Mouse (Mus musculus) limb, embryonic 13.5 days (tissue): ENCODE data around the gene Slamf1. TPM values are rescaled to one million over a fixed set of nuclear protein-coding genes. Genes with fewer than 3 reads are reported as not detected.

Experiments
- ATAC-seq: fragments of 200-750 bp; cut with Nextera tagmentation; 2 replicates; pipeline ENCODE4 v1.8.0; 2017; ENCODE audit warnings: low read depth, moderate number of reproducible peaks, moderate TSS enrichment; ENCODE audit not compliant: low FRiP score
- H3K27ac ChIP-seq: fragments of 300-500 bp; sonication (generic); 2 replicates; pipeline ENCODE4 v1.5.1; 2015; ENCODE audit warnings: inconsistent platforms, mild to moderate bottlenecking, moderate library complexity
- H3K27me3 ChIP-seq: fragments of 300-500 bp; sonication (generic); 2 replicates; pipeline ENCODE4 v1.6.1; 2015; ENCODE audit warnings: mild to moderate bottlenecking, inconsistent platforms
- H3K36me3 ChIP-seq: fragments of 300-500 bp; sonication (generic); 2 replicates; pipeline ENCODE4 v1.6.1; 2015; ENCODE audit warnings: inconsistent platforms, mild to moderate bottlenecking, moderate library complexity
- H3K4me1 ChIP-seq: fragments of 300-500 bp; sonication (generic); 2 replicates; pipeline ENCODE4 v1.6.1; 2015; ENCODE audit warnings: inconsistent platforms
- H3K4me2 ChIP-seq: fragments of 300-500 bp; sonication (generic); replicated peaks from 2 replicates; pipeline ENCODE4 v1.6.1; 2015; ENCODE audit warnings: inconsistent platforms, mild to moderate bottlenecking, moderate library complexity
- H3K4me3 ChIP-seq: fragments of 300-500 bp; sonication (generic); 2 replicates; pipeline ENCODE4 v1.5.1; 2015; ENCODE audit warnings: moderate library complexity, mild to moderate bottlenecking, inconsistent platforms
- H3K9ac ChIP-seq: fragments of 300-500 bp; sonication (generic); 2 replicates; pipeline ENCODE4 v1.6.1; 2015; ENCODE audit warnings: mild to moderate bottlenecking, inconsistent platforms
- H3K9me3 ChIP-seq: fragments of 300-500 bp; sonication (generic); 2 replicates; pipeline ENCODE4 v1.6.1; 2016; ENCODE audit warnings: inconsistent platforms
- WGBS: fragments of 180-500 bp; shearing (Covaris S2); methylation state at CpG from one replicate; pipeline ENCODE4 v1.1.7; 2015; 5-methylcytosine and 5-hydroxymethylcytosine counted together
- polyA plus RNA-seq: library from polyadenylated mRNA; unstranded; fragments of >200 nt; fragmentation: Nextera tagmentation; extraction: Ambion mirVana; gene quantifications from 2 replicates; pipeline ENCODE4 v1.2.1, GENCODE M21; 2015

Slamf1 gene
- polyA plus RNA-seq: 0.25 and 0.28 TPM in 2 replicates

GRCm38 (mm10) chr1:171766898-171767297 is at the start of gene Slamf1:
TSS of gene Slamf1 (plus strand) at chr1:171767127.
- Histone ChIP-seq H3K4me1 (no peaks in the 10 kb centered on the region), H3K9me3 (no peaks in the 10 kb centered on the region), H3K27ac (no peak within 1 kb of the TSS), H3K9ac (no peak within 1 kb of the TSS), H3K4me2 (no peak within 1 kb of the TSS), H3K4me3 (no peak within 1 kb of the TSS), H3K36me3 (no peaks in the 10 kb centered on the region), H3K27me3 (no peaks in the 10 kb centered on the region)
- no peak for ATAC-seq
- WGBS: 26% methylated on average over 6 of the region's 6 CpGs

GRCm38 (mm10) chr1:171731195-171731594 is 35.7 kb upstream of the Slamf1 start:
- H3K9ac ChIP-seq: no peak overlapping the region
- H3K27me3 ChIP-seq: no peaks in the 10 kb centered on the region
- no peak overlapping the region for H3K27ac ChIP-seq
- no peak overlapping the region for H3K4me2 ChIP-seq
- ATAC-seq: no peak
- H3K4me1 ChIP-seq: no peaks in the 10 kb centered on the region
- H3K9me3 ChIP-seq: peaks cover 11% of the 10 kb centered on the region
- H3K36me3 ChIP-seq: no peaks in the 10 kb centered on the region
- no peak overlapping the region for H3K4me3 ChIP-seq

GRCm38 (mm10) chr1:171734898-171735297 is 32.0 kb upstream of the Slamf1 start:
- Histone ChIP-seq H3K9ac (no peak overlapping the region), H3K4me3 (no peak overlapping the region), H3K4me2 (no peak overlapping the region), H3K36me3 (no peaks in the 10 kb centered on the region), H3K27me3 (no peaks in the 10 kb centered on the region), H3K27ac (no peak overlapping the region), H3K9me3 (no peaks in the 10 kb centered on the region), H3K4me1 (no peaks in the 10 kb centered on the region)
- ATAC-seq: no peak
- WGBS: 89% methylated on average over 6 of the region's 6 CpGs

GRCm38 (mm10) chr1:171748127-171748969 is 18.6 kb upstream of the Slamf1 start:
- WGBS: 85% methylated on average over 3 of the region's 3 CpGs
- no peak overlapping the region for H3K4me3 ChIP-seq
- no peaks in the 10 kb centered on the region for H3K36me3 ChIP-seq
- no peaks in the 10 kb centered on the region for H3K4me1 ChIP-seq
- no peak overlapping the region for H3K27ac ChIP-seq
- no peaks in the 10 kb centered on the region for H3K9me3 ChIP-seq
- no peaks in the 10 kb centered on the region for H3K27me3 ChIP-seq
- no peak for ATAC-seq
- no peak overlapping the region for H3K9ac ChIP-seq
- H3K4me2 ChIP-seq: no peak overlapping the region

- Histone ChIP-seq H3K36me3 (no peaks in the 10 kb centered on the region), H3K4me2 (no peak overlapping the region), H3K9me3 (no peaks in the 10 kb centered on the region), H3K27ac (no peak overlapping the region), H3K4me1 (0 out of 2 replicates have a peak, but pooled peaks cover 4% of the 10 kb centered on the region), H3K9ac (no peak overlapping the region), H3K4me3 (no peak overlapping the region), H3K27me3 (no peaks in the 10 kb centered on the region)
- ATAC-seq: no peak
- WGBS: 62% methylated on average over 5 of the region's 5 CpGs
Measured at GRCm38 (mm10) chr1:171761853-171762448, 5.0 kb upstream of the Slamf1 start.

- ATAC-seq: no peak
- Histone ChIP-seq H3K4me3 (no peak overlapping the region), H3K9me3 (no peaks in the 10 kb centered on the region), H3K27ac (no peak overlapping the region), H3K36me3 (no peaks in the 10 kb centered on the region), H3K4me1 (no peaks in the 10 kb centered on the region), H3K4me2 (no peak overlapping the region), H3K9ac (no peak overlapping the region), H3K27me3 (no peaks in the 10 kb centered on the region)
- WGBS: 64% methylated on average over 6 of the region's 6 CpGs
Measured at GRCm38 (mm10) chr1:171770996-171771395, 4.1 kb downstream of the Slamf1 start.

- WGBS: 81% methylated on average over 8 of the region's 8 CpGs
- no peak overlapping the region for H3K27ac ChIP-seq
- no peaks in the 10 kb centered on the region for H3K4me1 ChIP-seq
- no peaks in the 10 kb centered on the region for H3K9me3 ChIP-seq
- no peak overlapping the region for H3K4me2 ChIP-seq
- no peak overlapping the region for H3K9ac ChIP-seq
- no peaks in the 10 kb centered on the region for H3K27me3 ChIP-seq
- no peak for ATAC-seq
- no peak overlapping the region for H3K4me3 ChIP-seq
- no peaks in the 10 kb centered on the region for H3K36me3 ChIP-seq
Measured at GRCm38 (mm10) chr1:171772121-171772735, 5.3 kb downstream of the Slamf1 start.

- WGBS: 87% methylated on average over 10 of the region's 10 CpGs
- no peak for ATAC-seq
- no peaks in the 10 kb centered on the region for H3K27me3 ChIP-seq
Measured at GRCm38 (mm10) chr1:171773232-171773989, 6.5 kb downstream of the Slamf1 start.

GRCm38 (mm10) chr1:171774266-171774665 is 7.3 kb downstream of the Slamf1 start:
- Histone ChIP-seq H3K4me2 (no peak overlapping the region), H3K27ac (no peak overlapping the region), H3K9me3 (no peaks in the 10 kb centered on the region), H3K9ac (no peak overlapping the region), H3K4me3 (no peak overlapping the region), H3K4me1 (no peaks in the 10 kb centered on the region), H3K36me3 (no peaks in the 10 kb centered on the region), H3K27me3 (no peaks in the 10 kb centered on the region)
- 71% methylated on average over 5 of the region's 5 CpGs for WGBS
- no peak for ATAC-seq

More at GRCm38 (mm10) chr1:171773232-171773989, 6.5 kb downstream of the Slamf1 start:
- Histone ChIP-seq H3K27ac (no peak overlapping the region), H3K4me3 (no peak overlapping the region), H3K9ac (no peak overlapping the region), H3K4me2 (no peak overlapping the region), H3K36me3 (no peaks in the 10 kb centered on the region), H3K4me1 (no peaks in the 10 kb centered on the region), H3K9me3 (no peaks in the 10 kb centered on the region)

GRCm38 (mm10) chr1:171774678-171775077 is 7.8 kb downstream of the Slamf1 start:
- no peak for ATAC-seq
- no peaks in the 10 kb centered on the region for H3K27me3 ChIP-seq
- WGBS: 65% methylated on average over 11 of the region's 11 CpGs

GRCm38 (mm10) chr1:171775781-171776180 is 8.9 kb downstream of the Slamf1 start:
- Histone ChIP-seq H3K4me2 (no peak overlapping the region), H3K27ac (no peak overlapping the region), H3K36me3 (no peaks in the 10 kb centered on the region), H3K9ac (no peak overlapping the region), H3K4me3 (no peak overlapping the region), H3K4me1 (no peaks in the 10 kb centered on the region), H3K9me3 (no peaks in the 10 kb centered on the region), H3K27me3 (no peaks in the 10 kb centered on the region)
- WGBS: 79% methylated on average over 4 of the region's 4 CpGs
- no peak for ATAC-seq

More at GRCm38 (mm10) chr1:171774678-171775077, 7.8 kb downstream of the Slamf1 start:
- no peaks in the 10 kb centered on the region for H3K36me3 ChIP-seq
- H3K9me3 ChIP-seq: no peaks in the 10 kb centered on the region
- no peak overlapping the region for H3K4me3 ChIP-seq
- no peak overlapping the region for H3K4me2 ChIP-seq
- no peak overlapping the region for H3K27ac ChIP-seq
- no peak overlapping the region for H3K9ac ChIP-seq
- H3K4me1 ChIP-seq: no peaks in the 10 kb centered on the region

- no peak for ATAC-seq
- Histone ChIP-seq H3K9ac (no peak overlapping the region), H3K27ac (no peak overlapping the region), H3K27me3 (no peaks in the 10 kb centered on the region), H3K4me3 (no peak overlapping the region), H3K36me3 (no peaks in the 10 kb centered on the region), H3K4me1 (no peaks in the 10 kb centered on the region), H3K9me3 (no peaks in the 10 kb centered on the region), H3K4me2 (no peak overlapping the region)
- WGBS: 74% methylated on average over 7 of the region's 7 CpGs
Measured at GRCm38 (mm10) chr1:171777026-171777425, 10.1 kb downstream of the Slamf1 start.
